Mouse (Mus musculus) layer of hippocampus, postnatal 25 days (tissue): Measurements from ENCODE around the gene Thbs1. TPM values are rescaled to one million over a fixed set of nuclear protein-coding genes. Genes with fewer than 3 reads are reported as not detected.

Source experiments
- DNase-seq, 2 experiments: peaks; one replicate each; pipeline ENCODE4 v3.0.0; 2022; ENCODE audit warnings: mixed read lengths in 2 of 2, low spot score in 1 of 2; ENCODE audit errors: extremely low spot score in 1 of 2
- total RNA-seq, 2 experiments: library from RNA; stranded (reverse); gene quantifications; 2 replicates each; pipeline ENCODE4 v1.2.3; 2021

Thbs1 gene
- total RNA-seq, 2 experiments from 2014 or later = 2.2 to 2.7 TPM

- no peak for DNase-seq
Measured at GRCm38 (mm10) chr2:118113808-118114524, 2.3 kb downstream of the Thbs1 start.

- no peak for DNase-seq
Measured at GRCm38 (mm10) chr2:118114671-118115070, 3.0 kb downstream of the Thbs1 start.

GRCm38 (mm10) chr2:118115647-118116046, 4.0 kb downstream of the Thbs1 start:
- no peak for DNase-seq

- DNase-seq = no peak
Measured at GRCm38 (mm10) chr2:118116180-118116579, 4.5 kb downstream of the Thbs1 start.

- no peak for DNase-seq
Measured at GRCm38 (mm10) chr2:118116754-118117290, 5.1 kb downstream of the Thbs1 start.

- DNase-seq = no peak
Measured at GRCm38 (mm10) chr2:118117401-118117800, 5.7 kb downstream of the Thbs1 start.

- DNase-seq = no peak
Measured at GRCm38 (mm10) chr2:118118045-118118444, 6.4 kb downstream of the Thbs1 start.

GRCm38 (mm10) chr2:118118515-118118914, 6.8 kb downstream of the Thbs1 start:
- DNase-seq = no peak

- no peak for DNase-seq
Measured at GRCm38 (mm10) chr2:118119684-118120083, 8.0 kb downstream of the Thbs1 start.

- DNase-seq = no peak
Measured at GRCm38 (mm10) chr2:118120095-118120494, 8.4 kb downstream of the Thbs1 start.

GRCm38 (mm10) chr2:118120751-118121150, 9.1 kb downstream of the Thbs1 start:
- DNase-seq = no peak

- no peak for DNase-seq
Measured at GRCm38 (mm10) chr2:118122291-118122690, 10.6 kb downstream of the Thbs1 start.

GRCm38 (mm10) chr2:118123743-118124142, 12.1 kb downstream of the Thbs1 start:
- DNase-seq = no peak

- DNase-seq = no peak
Measured at GRCm38 (mm10) chr2:118124437-118124836, 12.8 kb downstream of the Thbs1 start.

GRCm38 (mm10) chr2:118125211-118125939, 13.7 kb downstream of the Thbs1 start:
- DNase-seq = no peak

GRCm38 (mm10) chr2:118125943-118126470, 14.3 kb downstream of the Thbs1 start:
- no peak for DNase-seq

- DNase-seq = no peak
Measured at GRCm38 (mm10) chr2:118127516-118128288, 16.0 kb downstream of the Thbs1 start.

GRCm38 (mm10) chr2:118128313-118128712, 16.6 kb downstream of the Thbs1 start:
- no peak for DNase-seq

- no peak for DNase-seq
Measured at GRCm38 (mm10) chr2:118137071-118137470, 25.4 kb downstream of the Thbs1 start.

GRCm38 (mm10) chr2:118137776-118138175, 26.1 kb downstream of the Thbs1 start:
- no peak for DNase-seq

GRCm38 (mm10) chr2:118139261-118139660, 27.6 kb downstream of the Thbs1 start:
- DNase-seq = no peak
